Mouse (Mus musculus): ENCODE measurements around the gene Plxnb2.

GRCm38 (mm10) chr15:89173024-89173905 lies 7.3 kb downstream of the Plxnb2 start:
- no peak for TF ChIP-seq MAX (IDR thresholded peaks at IDR 0.05)
- TF ChIP-seq CTCF (IDR thresholded peaks at IDR 0.05; ENCODE audit: control insufficient read depth, insufficient read depth, insufficient read length) = no peak
- TF ChIP-seq USF1 (IDR thresholded peaks at IDR 0.05; ENCODE audit: low read depth) = no peak
